In the genomic region with DNA sequence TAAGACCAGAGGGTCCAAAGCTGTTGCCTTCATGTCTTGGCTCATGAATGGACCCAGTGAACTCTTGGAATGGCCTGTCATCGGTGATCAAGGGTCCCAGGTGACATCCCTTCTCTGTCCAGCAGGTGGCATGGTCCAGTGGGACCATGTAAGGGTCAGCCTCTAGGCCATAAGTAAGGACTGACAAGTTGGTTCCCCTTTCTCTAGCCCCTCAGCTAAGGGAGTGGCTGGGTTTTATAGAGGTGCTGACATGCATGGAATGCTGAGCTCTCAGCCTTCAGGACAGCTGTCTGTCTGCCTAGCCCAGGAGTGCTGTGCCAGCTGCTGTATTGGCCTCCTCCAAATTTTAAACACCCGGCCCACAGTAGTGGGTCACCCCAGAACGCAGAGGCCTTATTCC, we compare ENCODE assay signal across 8 mouse cellular contexts. TPM values are rescaled to one million over a fixed set of nuclear protein-coding genes. Genes with fewer than 3 reads are reported as not detected.
DNase-seq lines count a peak whose midpoint lies in the region; ATAC-seq lines count a peak whose summit lies in the region.

No protein-coding gene starts in this region.

- H3K27me3 ChIP-seq in hindbrain, embryonic 10.5 days (ENCODE audit: insufficient read depth, poor library complexity, severe bottlenecking) = peaks cover 49% of the 10 kb centered on the region; the same call in 1 of the 2 replicates
- peaks cover 27% of the 10 kb centered on the region for H3K27me3 ChIP-seq in hindbrain, embryonic 13.5 days
- H3K27me3 ChIP-seq in limb, embryonic 10.5 days (ENCODE audit: low read depth, poor library complexity, severe bottlenecking) = peaks cover 14% of the 10 kb centered on the region; the same call in 1 of the 2 replicates

- H3K9me3 ChIP-seq in hindbrain, embryonic 10.5 days = no peaks in the 10 kb centered on the region
- H3K9me3 ChIP-seq in hindbrain, embryonic 13.5 days = no peaks in the 10 kb centered on the region
- H3K9me3 ChIP-seq in limb, embryonic 10.5 days (replicated peaks) = no peaks in the 10 kb centered on the region

- no peak for ATAC-seq in hindbrain, embryonic 13.5 days (ENCODE audit: low FRiP score)

- DNase-seq in hindbrain, embryonic 10.5 days (ENCODE audit: low spot score) = peak; percentile 49
- DNase-seq in 416B (ENCODE audit: low read depth) = peak; percentile 59
- DNase-seq in MEL-GATA-1-ER (ENCODE audit: extremely low read depth, low read depth) = peak; percentile 2
- DNase-seq in embryo, embryonic 10.5 days (ENCODE audit: low spot score) = peak; percentile 68
- DNase-seq in limb, embryonic 10.5 days (ENCODE audit: low spot score) = peak; percentile 59
- DNase-seq in spleen, postnatal 4 days (ENCODE audit: low spot score in 2 of 2) = peak; percentile 35 to 72
- no peak for DNase-seq in left cerebral cortex, adult 8-10 months (ENCODE audit: low spot score in 2 of 2)

- WGBS in hindbrain, embryonic 10.5 days = 73% methylated on average over 3 of the region's 3 CpGs
- 65% methylated on average over 3 of the region's 3 CpGs for WGBS in hindbrain, embryonic 13.5 days
- WGBS in limb, embryonic 10.5 days = 71% methylated on average over 3 of the region's 3 CpGs

- H3K4me1 ChIP-seq in hindbrain, embryonic 10.5 days (replicated peaks) = peaks cover 48% of the 10 kb centered on the region
- peaks cover 42% of the 10 kb centered on the region for H3K4me1 ChIP-seq in hindbrain, embryonic 13.5 days (replicated peaks)
- H3K4me1 ChIP-seq in limb, embryonic 10.5 days = peaks cover 79% of the 10 kb centered on the region

- no peak overlapping the region for H3K9ac ChIP-seq in hindbrain, embryonic 13.5 days

- H3K4me2 ChIP-seq in hindbrain, embryonic 13.5 days = no peak overlapping the region

- H3K36me3 ChIP-seq in hindbrain, embryonic 10.5 days = no peaks in the 10 kb centered on the region
- H3K36me3 ChIP-seq in hindbrain, embryonic 13.5 days = no peaks in the 10 kb centered on the region
- no peaks in the 10 kb centered on the region for H3K36me3 ChIP-seq in limb, embryonic 10.5 days

- no peak overlapping the region for H3K4me3 ChIP-seq in hindbrain, embryonic 10.5 days
- no peak overlapping the region for H3K4me3 ChIP-seq in hindbrain, embryonic 13.5 days
- no peak overlapping the region for H3K4me3 ChIP-seq in limb, embryonic 10.5 days

- H3K27ac ChIP-seq in hindbrain, embryonic 10.5 days = no peak overlapping the region
- H3K27ac ChIP-seq in hindbrain, embryonic 13.5 days = no peak overlapping the region
- H3K27ac ChIP-seq in limb, embryonic 10.5 days = peak overlapping the region; percentile 63

RNA-seq across cellular contexts. Expression of a gene that starts 3.5 kb away (rescaled TPM):
- polyA plus RNA-seq in hindbrain, embryonic 10.5 days (2016; fragmentation: Nextera tagmentation; extraction: Ambion mirVana) = 0.11 and 0.29 TPM in 2 replicates
- 0.56 and 1.1 TPM in 2 replicates for polyA plus RNA-seq in hindbrain, embryonic 13.5 days (2015; fragmentation: Nextera tagmentation; extraction: Ambion mirVana)
- 0.16 and 1.5 TPM in 2 replicates for polyA plus RNA-seq in limb, embryonic 10.5 days (2016; fragmentation: Nextera tagmentation; extraction: Ambion mirVana)
- 1 to 10 TPM in 2 of 4 experiments, under 1 TPM in 2; 0.44 to 1.5 (median 1.2) TPM for total RNA-seq in left cerebral cortex, adult 8-10 months (2022)

RNA-seq across cellular contexts. Expression of a gene that starts 3.7 kb away (rescaled TPM):
- 4.0 and 7.0 TPM in 2 replicates for polyA plus RNA-seq in hindbrain, embryonic 10.5 days (2016; fragmentation: Nextera tagmentation; extraction: Ambion mirVana)
- polyA plus RNA-seq in hindbrain, embryonic 13.5 days (2015; fragmentation: Nextera tagmentation; extraction: Ambion mirVana) = 7.6 and 8.9 TPM in 2 replicates
- 3.5 and 9.1 TPM in 2 replicates for polyA plus RNA-seq in limb, embryonic 10.5 days (2016; fragmentation: Nextera tagmentation; extraction: Ambion mirVana)
- total RNA-seq in left cerebral cortex, adult 8-10 months (2022) = 10 to 100 TPM; 12.6 to 18.4 (median 15.6) TPM

RNA-seq across cellular contexts. Expression of a gene that starts 47.7 kb away (rescaled TPM):
- polyA plus RNA-seq in hindbrain, embryonic 10.5 days (2016; fragmentation: Nextera tagmentation; extraction: Ambion mirVana) = 2.8 and 3.1 TPM in 2 replicates
- polyA plus RNA-seq in hindbrain, embryonic 13.5 days (2015; fragmentation: Nextera tagmentation; extraction: Ambion mirVana) = 5.5 and 6.1 TPM in 2 replicates
- polyA plus RNA-seq in limb, embryonic 10.5 days (2016; fragmentation: Nextera tagmentation; extraction: Ambion mirVana) = 0.49 and 0.91 TPM in 2 replicates
- 10 to 100 TPM; 21.1 to 28.3 (median 27.8) TPM for total RNA-seq in left cerebral cortex, adult 8-10 months (2022)

Comparison
In these comparisons a context has a peak if more than half of its experiments do, and no peak if none do; other contexts are left out.
1. DNase-seq: peak in hindbrain, embryonic 10.5 days (single experiment), 416B (single experiment), MEL-GATA-1-ER (single experiment), embryo, embryonic 10.5 days (single experiment), limb, embryonic 10.5 days (single experiment) and spleen, postnatal 4 days (2 of 2); none in left cerebral cortex, adult 8-10 months (0 of 2).